Mouse (Mus musculus): ENCODE results near the gene Nkg7. TPM values are rescaled to one million over a fixed set of nuclear protein-coding genes. Genes with fewer than 3 reads are reported as not detected.

The Nkg7 gene
- total and polyA plus RNA-seq, 2 experiments = 1.1 to 2.5 TPM

- no peak for DNase-seq (ENCODE audit: extremely low read depth, low read depth, low spot score)
- no peak overlapping the region for H3K9ac ChIP-seq (ENCODE audit: low read depth, low read length)
- WGBS = 75% methylated on average over 8 of the region's 8 CpGs
- no peaks in the 10 kb centered on the region for H3K27me3 ChIP-seq (ENCODE audit: control insufficient read depth, insufficient read depth, low read length)
- H3K36me3 ChIP-seq (ENCODE audit: control insufficient read depth, insufficient read depth, low read length) = no peaks in the 10 kb centered on the region
- TF ChIP-seq POLR2A (IDR thresholded peaks at IDR 0.05; ENCODE audit: extremely low read depth, insufficient read depth, low read length) = no peak
- TF ChIP-seq CTCF (IDR thresholded peaks at IDR 0.05; ENCODE audit: low read depth, low read length) = peak; percentile 67; the same call in 1 of the 2 replicates
- no peaks in the 10 kb centered on the region for H3K79me2 ChIP-seq (ENCODE audit: control insufficient read depth, insufficient read depth, low read length)
- no peak overlapping the region for H3K4me3 ChIP-seq (ENCODE audit: insufficient read depth, low read depth, low read length)
- H3K27ac ChIP-seq (replicated peaks; ENCODE audit: insufficient read depth, low read depth, low read length) = no peak overlapping the region
- peaks cover 2% of the 10 kb centered on the region for H3K4me1 ChIP-seq (ENCODE audit: control insufficient read depth, insufficient read depth, low read length)
Measured at GRCm38 (mm10) chr7:43470373-43470772, 33.5 kb downstream of the Nkg7 start.

DNA sequence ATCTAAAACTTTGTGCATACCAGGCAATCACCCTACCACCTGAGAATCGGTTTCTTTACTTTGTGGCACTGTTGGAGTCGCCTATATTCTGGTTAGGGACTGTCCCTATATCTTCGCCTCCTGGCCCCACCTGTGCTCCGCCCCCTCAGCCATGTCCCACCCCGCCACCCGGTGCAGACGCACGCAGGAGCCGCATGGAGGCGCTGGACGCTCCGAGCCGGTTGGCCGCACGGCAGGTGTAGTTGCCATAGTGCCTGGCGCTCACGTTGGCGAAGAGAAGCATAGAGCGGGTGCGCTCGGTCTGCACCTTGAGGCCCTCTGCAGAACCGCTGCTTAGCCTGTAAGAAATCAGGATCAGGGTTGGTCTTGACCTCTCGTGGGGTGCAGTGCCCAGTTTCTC, 38.8 kb downstream of the Nkg7 start:
- 9% methylated on average over 23 of the region's 23 CpGs for WGBS
- Histone ChIP-seq H3K36me3 (ENCODE audit: control insufficient read depth, insufficient read depth, low read length) (no peaks in the 10 kb centered on the region), H3K27me3 (ENCODE audit: control insufficient read depth, insufficient read depth, low read length) (peaks cover 9% of the 10 kb centered on the region; the same call in 1 of the 2 replicates), H3K9ac (ENCODE audit: low read depth, low read length) (no peak overlapping the region), H3K4me1 (ENCODE audit: control insufficient read depth, insufficient read depth, low read length) (no peaks in the 10 kb centered on the region), H3K27ac (replicated peaks; ENCODE audit: insufficient read depth, low read depth, low read length) (no peak overlapping the region), H3K4me3 (ENCODE audit: insufficient read depth, low read depth, low read length) (no peak overlapping the region), H3K79me2 (ENCODE audit: control insufficient read depth, insufficient read depth, low read length) (no peaks in the 10 kb centered on the region)
- no peak for TF ChIP-seq CTCF (IDR thresholded peaks at IDR 0.05; ENCODE audit: low read depth, low read length)
- no peak for TF ChIP-seq POLR2A (IDR thresholded peaks at IDR 0.05; ENCODE audit: extremely low read depth, insufficient read depth, low read length)
- DNase-seq (ENCODE audit: extremely low read depth, low read depth, low spot score) = no peak

- TF ChIP-seq CTCF (IDR thresholded peaks at IDR 0.05; ENCODE audit: low read depth, low read length) (no peak), POLR2A (IDR thresholded peaks at IDR 0.05; ENCODE audit: extremely low read depth, insufficient read depth, low read length) (no peak)
- no peaks in the 10 kb centered on the region for H3K4me1 ChIP-seq (ENCODE audit: control insufficient read depth, insufficient read depth, low read length)
- H3K9ac ChIP-seq (ENCODE audit: low read depth, low read length) = no peak overlapping the region
- 9% methylated on average over 13 of the region's 13 CpGs for WGBS
- H3K36me3 ChIP-seq (ENCODE audit: control insufficient read depth, insufficient read depth, low read length) = no peaks in the 10 kb centered on the region
- no peak for DNase-seq (ENCODE audit: extremely low read depth, low read depth, low spot score)
- no peak overlapping the region for H3K27ac ChIP-seq (replicated peaks; ENCODE audit: insufficient read depth, low read depth, low read length)
- H3K4me3 ChIP-seq (ENCODE audit: insufficient read depth, low read depth, low read length) = no peak overlapping the region
- peaks cover 9% of the 10 kb centered on the region; the same call in 1 of the 2 replicates for H3K27me3 ChIP-seq (ENCODE audit: control insufficient read depth, insufficient read depth, low read length)
- no peaks in the 10 kb centered on the region for H3K79me2 ChIP-seq (ENCODE audit: control insufficient read depth, insufficient read depth, low read length)
Measured at GRCm38 (mm10) chr7:43476376-43476775, 39.5 kb downstream of the Nkg7 start.

DNA sequence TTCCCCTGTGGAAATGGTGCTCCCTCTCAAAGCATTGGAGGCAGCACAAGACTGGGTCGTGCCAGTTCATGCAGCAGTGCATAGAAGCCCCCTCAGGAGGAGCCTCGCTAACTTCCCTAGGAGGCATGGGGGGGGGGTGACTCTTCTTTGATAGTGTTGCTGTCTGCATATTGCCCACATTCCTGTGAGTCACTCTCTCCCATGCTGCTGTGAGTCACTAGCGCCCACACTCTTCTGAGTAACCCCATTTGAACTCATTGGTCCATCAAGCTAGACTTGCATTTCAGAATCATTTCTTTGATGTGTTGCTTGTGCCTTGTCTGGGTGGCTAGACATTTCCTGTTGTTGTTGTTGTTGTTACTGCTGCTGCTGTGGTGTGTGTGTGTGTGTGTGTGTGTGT, 44.3 kb downstream of the Nkg7 start:
- H3K9ac ChIP-seq (ENCODE audit: low read depth, low read length) = no peak overlapping the region
- no peak for TF ChIP-seq POLR2A (IDR thresholded peaks at IDR 0.05; ENCODE audit: extremely low read depth, insufficient read depth, low read length)
- no peak for TF ChIP-seq CTCF (IDR thresholded peaks at IDR 0.05; ENCODE audit: low read depth, low read length)
- H3K4me3 ChIP-seq (ENCODE audit: insufficient read depth, low read depth, low read length) = no peak overlapping the region
- H3K4me1 ChIP-seq (ENCODE audit: control insufficient read depth, insufficient read depth, low read length) = no peaks in the 10 kb centered on the region
- no peak overlapping the region for H3K27ac ChIP-seq (replicated peaks; ENCODE audit: insufficient read depth, low read depth, low read length)
- DNase-seq (ENCODE audit: extremely low read depth, low read depth, low spot score) = no peak
- H3K36me3 ChIP-seq (ENCODE audit: control insufficient read depth, insufficient read depth, low read length) = no peaks in the 10 kb centered on the region
- no peaks in the 10 kb centered on the region for H3K79me2 ChIP-seq (ENCODE audit: control insufficient read depth, insufficient read depth, low read length)
- 70% methylated on average over 3 of the region's 3 CpGs for WGBS
- H3K27me3 ChIP-seq (ENCODE audit: control insufficient read depth, insufficient read depth, low read length) = peaks cover 5% of the 10 kb centered on the region; the same call in 1 of the 2 replicates

DNA sequence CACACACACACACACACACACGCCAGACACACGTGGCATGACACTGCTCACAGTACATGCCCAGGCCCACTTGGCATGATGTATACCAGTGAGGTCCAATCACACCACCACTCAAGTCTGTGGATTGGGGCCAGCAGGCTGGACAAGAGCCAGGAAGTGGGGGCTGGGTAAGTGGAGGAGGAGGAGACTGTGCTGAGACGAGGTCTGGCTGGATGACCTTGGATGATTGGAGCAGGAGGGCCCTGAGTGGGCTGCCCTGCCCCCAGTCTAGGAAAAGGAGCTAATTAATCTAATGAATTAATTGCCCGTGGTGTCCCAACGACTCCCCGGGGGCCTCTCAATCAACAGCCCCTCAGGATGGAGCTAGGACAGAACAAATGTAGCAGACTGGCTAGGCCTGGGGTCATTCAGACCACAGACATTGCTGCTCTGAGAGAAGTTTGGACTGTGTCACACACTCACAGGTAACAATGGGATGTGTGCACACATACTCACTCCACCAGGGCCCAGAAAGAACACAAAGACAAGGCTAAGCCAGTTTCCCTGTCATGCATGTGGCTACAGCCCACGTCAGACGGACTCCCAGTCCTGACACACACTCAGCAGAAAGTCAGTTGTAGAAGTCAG, 45.3 kb downstream of the Nkg7 start:
- TF ChIP-seq CTCF (IDR thresholded peaks at IDR 0.05; ENCODE audit: low read depth, low read length) (no peak), POLR2A (IDR thresholded peaks at IDR 0.05; ENCODE audit: extremely low read depth, insufficient read depth, low read length) (no peak)
- DNase-seq (ENCODE audit: extremely low read depth, low read depth, low spot score) = no peak
- WGBS = 72% methylated on average over 8 of the region's 8 CpGs

DNA sequence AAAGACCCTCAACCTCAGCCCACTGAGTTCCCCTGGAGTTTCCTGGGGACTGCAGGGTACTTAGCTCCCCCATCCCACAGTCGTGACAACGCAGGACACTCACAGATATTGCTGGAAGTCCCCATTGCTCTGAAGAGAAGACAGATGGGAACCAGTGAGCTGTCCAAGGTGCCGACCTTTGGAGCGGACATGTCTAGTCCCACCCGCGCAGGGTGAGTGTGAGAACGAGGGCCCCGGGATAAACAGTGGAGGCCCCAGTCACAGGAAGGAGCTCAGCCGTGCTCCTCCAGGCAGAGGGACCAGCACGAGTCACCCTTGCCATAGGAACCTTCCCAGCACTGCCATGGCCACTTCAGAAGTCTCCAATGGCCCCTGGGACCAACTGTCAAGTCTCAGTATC, 46.4 kb downstream of the Nkg7 start:
- H3K4me3 ChIP-seq (ENCODE audit: insufficient read depth, low read depth, low read length) = no peak overlapping the region
- H3K79me2 ChIP-seq (ENCODE audit: control insufficient read depth, insufficient read depth, low read length) = no peaks in the 10 kb centered on the region
- H3K27me3 ChIP-seq (ENCODE audit: control insufficient read depth, insufficient read depth, low read length) = no peaks in the 10 kb centered on the region
- whole genome bisulfite sequencing = 5% methylated on average over 10 of the region's 10 CpGs
- no peaks in the 10 kb centered on the region for H3K4me1 ChIP-seq (ENCODE audit: control insufficient read depth, insufficient read depth, low read length)
- no peak for DNase-seq (ENCODE audit: extremely low read depth, low read depth, low spot score)
- TF ChIP-seq POLR2A (IDR thresholded peaks at IDR 0.05; ENCODE audit: extremely low read depth, insufficient read depth, low read length) (no peak), CTCF (IDR thresholded peaks at IDR 0.05; ENCODE audit: low read depth, low read length) (no peak)
- H3K9ac ChIP-seq (ENCODE audit: low read depth, low read length) = no peak overlapping the region
- H3K27ac ChIP-seq (replicated peaks; ENCODE audit: insufficient read depth, low read depth, low read length) = no peak overlapping the region
- H3K36me3 ChIP-seq (ENCODE audit: control insufficient read depth, insufficient read depth, low read length) = no peaks in the 10 kb centered on the region

More for the DNA sequence above, 45.3 kb downstream of the Nkg7 start:
- Histone ChIP-seq H3K36me3 (ENCODE audit: control insufficient read depth, insufficient read depth, low read length) (no peaks in the 10 kb centered on the region), H3K9ac (ENCODE audit: low read depth, low read length) (no peak overlapping the region), H3K27ac (replicated peaks; ENCODE audit: insufficient read depth, low read depth, low read length) (no peak overlapping the region), H3K4me3 (ENCODE audit: insufficient read depth, low read depth, low read length) (no peak overlapping the region), H3K4me1 (ENCODE audit: control insufficient read depth, insufficient read depth, low read length) (no peaks in the 10 kb centered on the region), H3K27me3 (ENCODE audit: control insufficient read depth, insufficient read depth, low read length) (no peaks in the 10 kb centered on the region), H3K79me2 (ENCODE audit: control insufficient read depth, insufficient read depth, low read length) (no peaks in the 10 kb centered on the region)

Other genes with a start within 250 kb of the Nkg7 start
- gene Zfp715, start 123.8 kb upstream of the Nkg7 start, total RNA-seq (2014; rRNA removed) = 12.1 and 12.2 TPM in 2 replicates
- gene Zfp715, start 123.8 kb upstream of the Nkg7 start, polyA plus RNA-seq (2012; rRNA removed) = 1.7 and 1.8 TPM in 2 replicates
- gene Siglecf, start 85.7 kb upstream of the Nkg7 start, total RNA-seq (2014; rRNA removed) = 0.09 and 0.27 TPM in 2 replicates
- gene Siglecf, start 85.7 kb upstream of the Nkg7 start, polyA plus RNA-seq (2012; rRNA removed) = 0.05 and 0.10 TPM in 2 replicates
- 0.09 and 0.40 TPM in 2 replicates for gene Siglecg, start 28.9 kb upstream of the Nkg7 start, total RNA-seq (2014; rRNA removed)
- 0.36 and 1.1 TPM in 2 replicates for gene Siglecg, start 28.9 kb upstream of the Nkg7 start, polyA plus RNA-seq (2012; rRNA removed)
- not detected in 2 replicates for gene Lim2, start 9.4 kb upstream of the Nkg7 start, total RNA-seq (2014; rRNA removed)
- gene Lim2, start 9.4 kb upstream of the Nkg7 start, polyA plus RNA-seq (2012; rRNA removed) = not detected in 2 replicates
- gene Cldnd2, start 3.7 kb downstream of the Nkg7 start, total RNA-seq (2014; rRNA removed) = not detected in 2 replicates
- 0.17 TPM in 1 of 2 replicates, not detected in the other for gene Cldnd2, start 3.7 kb downstream of the Nkg7 start, polyA plus RNA-seq (2012; rRNA removed)
- 473 and 572 TPM in 2 replicates for gene Etfb, start 7.0 kb downstream of the Nkg7 start, total RNA-seq (2014; rRNA removed)
- 330 and 416 TPM in 2 replicates for gene Etfb, start 7.0 kb downstream of the Nkg7 start, polyA plus RNA-seq (2012; rRNA removed)
- gene Gm45233, start 7.1 kb downstream of the Nkg7 start, total RNA-seq (2014; rRNA removed) = not detected in 2 replicates
- 0.28 TPM in 1 of 2 replicates, not detected in the other for gene Gm45233, start 7.1 kb downstream of the Nkg7 start, polyA plus RNA-seq (2012; rRNA removed)
- 0.37 and 0.47 TPM in 2 replicates for gene Vsig10l, start 26.1 kb downstream of the Nkg7 start, total RNA-seq (2014; rRNA removed)
- 0.80 and 1.6 TPM in 2 replicates for gene Vsig10l, start 26.1 kb downstream of the Nkg7 start, polyA plus RNA-seq (2012; rRNA removed)
- 0.13 and 0.18 TPM in 2 replicates for gene Iglon5, start 53.0 kb downstream of the Nkg7 start, total RNA-seq (2014; rRNA removed)
- gene Iglon5, start 53.0 kb downstream of the Nkg7 start, polyA plus RNA-seq (2012; rRNA removed) = 0.62 and 0.81 TPM in 2 replicates
- not detected in 2 replicates for gene 4931406B18Rik, start 68.9 kb downstream of the Nkg7 start, total RNA-seq (2014; rRNA removed)
- not detected in 2 replicates for gene 4931406B18Rik, start 68.9 kb downstream of the Nkg7 start, polyA plus RNA-seq (2012; rRNA removed)
- 0.28 and 1.3 TPM in 2 replicates for gene Cd33, start 107.4 kb downstream of the Nkg7 start, total RNA-seq (2014; rRNA removed)
- gene Cd33, start 107.4 kb downstream of the Nkg7 start, polyA plus RNA-seq (2012; rRNA removed) = 0.16 and 1.0 TPM in 2 replicates
- gene Zfp658, start 125.2 kb downstream of the Nkg7 start, total RNA-seq (2014; rRNA removed) = 1.1 and 1.2 TPM in 2 replicates
- gene Zfp658, start 125.2 kb downstream of the Nkg7 start, polyA plus RNA-seq (2012; rRNA removed) = 0.20 and 0.49 TPM in 2 replicates
- gene Zfp719, start 142.5 kb downstream of the Nkg7 start, total RNA-seq (2014; rRNA removed) = 3.5 and 3.9 TPM in 2 replicates
- gene Zfp719, start 142.5 kb downstream of the Nkg7 start, polyA plus RNA-seq (2012; rRNA removed) = 0.59 and 1.1 TPM in 2 replicates
- gene Zfp819, start 170.1 kb downstream of the Nkg7 start, total RNA-seq (2014; rRNA removed) = 0.09 TPM in 1 of 2 replicates, not detected in the other
- not detected in 2 replicates for gene Zfp819, start 170.1 kb downstream of the Nkg7 start, polyA plus RNA-seq (2012; rRNA removed)
- not detected in 2 replicates for gene Ceacam18, start 197.6 kb downstream of the Nkg7 start, total RNA-seq (2014; rRNA removed)
- not detected in 2 replicates for gene Ceacam18, start 197.6 kb downstream of the Nkg7 start, polyA plus RNA-seq (2012; rRNA removed)
- 2.1 and 3.0 TPM in 2 replicates for gene Siglece, start 223.1 kb downstream of the Nkg7 start, total RNA-seq (2014; rRNA removed)
- 2.2 and 4.5 TPM in 2 replicates for gene Siglece, start 223.1 kb downstream of the Nkg7 start, polyA plus RNA-seq (2012; rRNA removed)
- gene Ctu1, start 234.9 kb downstream of the Nkg7 start, total RNA-seq (2014; rRNA removed) = 2.4 and 3.2 TPM in 2 replicates
- gene Ctu1, start 234.9 kb downstream of the Nkg7 start, polyA plus RNA-seq (2012; rRNA removed) = 5.1 and 5.8 TPM in 2 replicates